Mouse (Mus musculus): ENCODE results near the gene Gli2.

DNA sequence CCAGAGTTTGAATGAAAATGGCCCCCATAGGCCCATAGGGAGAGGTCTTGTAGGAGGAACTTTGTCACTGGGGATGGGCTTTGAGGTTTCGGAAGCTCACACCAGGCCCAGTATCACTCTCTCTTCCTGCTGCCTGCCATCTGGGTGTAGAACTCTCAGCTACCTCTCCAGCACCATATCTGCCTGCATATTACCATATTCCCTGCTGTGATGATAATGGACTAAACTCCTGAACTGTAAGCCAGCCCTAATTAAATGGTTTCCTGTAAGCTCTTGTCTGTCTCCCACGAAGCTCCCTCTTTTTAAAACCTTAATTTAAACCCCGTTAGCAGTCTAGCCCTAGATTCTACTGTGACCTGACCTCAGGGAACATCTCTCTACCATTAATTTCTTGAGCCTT lies 149.0 kb downstream of the Gli2 start:
- TF ChIP-seq CTCF (IDR thresholded peaks at IDR 0.05; ENCODE audit: extremely low read depth, insufficient read depth, low read length) (no peak), POLR2A (IDR thresholded peaks at IDR 0.05; ENCODE audit: extremely low read depth, insufficient read depth, low read length) (no peak)

Measured in cortical plate, adult 2 months (tissue).